Mouse (Mus musculus) kidney, embryonic 14.5 days (tissue): ENCODE data around the gene Sema5b. TPM values are rescaled to one million over a fixed set of nuclear protein-coding genes. Genes with fewer than 3 reads are reported as not detected.

Experiments used
- ATAC-seq: fragments of 200-750 bp; cut with Nextera tagmentation; 2 replicates; pipeline ENCODE4 v1.8.0; 2017; ENCODE audit warnings: moderate number of reproducible peaks, mild to moderate bottlenecking, moderate TSS enrichment, moderate library complexity; ENCODE audit not compliant: low FRiP score, low TSS enrichment
- H3K27ac ChIP-seq: fragments of 300-500 bp; sonication (generic); 2 replicates; pipeline ENCODE4 v1.5.1; 2014; ENCODE audit warnings: low read depth, mild to moderate bottlenecking, low read length, moderate library complexity, mixed read lengths
- H3K27me3 ChIP-seq: fragments of 300-500 bp; sonication (generic); 2 replicates; pipeline ENCODE4 v1.6.1; 2014; ENCODE audit warnings: mild to moderate bottlenecking, low read length; ENCODE audit not compliant: control insufficient read depth, insufficient read depth
- H3K36me3 ChIP-seq: fragments of 300-500 bp; sonication (generic); 2 replicates; pipeline ENCODE4 v1.6.1; 2014; ENCODE audit warnings: low read length, mixed read lengths; ENCODE audit not compliant: control insufficient read depth, insufficient read depth
- H3K4me1 ChIP-seq: fragments of 300-500 bp; sonication (generic); 2 replicates; pipeline ENCODE4 v1.6.1; 2014; ENCODE audit warnings: low read length, mixed read lengths; ENCODE audit not compliant: control insufficient read depth, insufficient read depth
- H3K4me2 ChIP-seq: fragments of 300-500 bp; sonication (generic); replicated peaks from 2 replicates; pipeline ENCODE4 v1.6.1; 2014; ENCODE audit warnings: low read depth, mild to moderate bottlenecking, low read length
- H3K4me3 ChIP-seq: fragments of 300-500 bp; sonication (generic); 2 replicates; pipeline ENCODE4 v1.5.1; 2014; ENCODE audit warnings: mild to moderate bottlenecking, low read length
- H3K9ac ChIP-seq: fragments of 300-500 bp; sonication (generic); 2 replicates; pipeline ENCODE4 v1.6.1; 2014; ENCODE audit warnings: low read depth, mild to moderate bottlenecking, low read length, moderate library complexity
- H3K9me3 ChIP-seq: fragments of 300-500 bp; sonication (generic); 2 replicates; pipeline ENCODE4 v1.6.1; 2016; ENCODE audit warnings: low read length; ENCODE audit not compliant: control insufficient read depth
- WGBS: fragments of 180-500 bp; shearing (Covaris S2); extraction: QIAGEN DNeasy Blood & Tissue Kit; methylation state at CpG from one replicate; pipeline ENCODE4 v1.1.7; 2014; 5-methylcytosine and 5-hydroxymethylcytosine counted together
- polyA plus RNA-seq: library from polyadenylated mRNA; unstranded; fragments of >200 nt; fragmentation: Nextera tagmentation; extraction: Ambion mirVana; gene quantifications from 2 replicates; pipeline ENCODE4 v1.2.1, GENCODE M21; 2014

Sema5b gene
- polyA plus RNA-seq, 1 experiment from 2014 or later = 8.4 TPM

DNA sequence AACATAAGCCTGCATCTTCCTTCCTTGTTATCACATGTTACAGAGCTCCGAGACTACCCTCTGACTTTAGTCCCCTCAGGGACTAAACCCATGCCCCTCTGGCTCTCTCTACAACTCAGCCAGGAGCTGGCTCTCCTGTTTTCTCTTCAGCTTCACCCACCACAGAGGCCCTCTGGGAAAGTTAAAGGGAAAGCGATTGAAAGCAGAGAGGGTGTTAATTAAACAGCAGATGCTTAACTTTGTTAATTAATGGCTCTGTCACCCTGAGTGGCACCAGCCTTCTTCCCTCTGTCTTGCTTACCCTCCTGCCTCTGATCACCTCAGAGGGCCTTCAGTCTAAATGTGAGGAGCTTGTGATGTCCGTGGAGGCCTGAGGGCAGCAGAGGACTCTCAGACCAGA is 67.3 kb downstream of the Sema5b start:
- H3K4me3 ChIP-seq = no peak overlapping the region
- H3K4me2 ChIP-seq = no peak overlapping the region
- no peak for ATAC-seq
- peaks cover 14% of the 10 kb centered on the region; the same call in 1 of the 2 replicates for H3K4me1 ChIP-seq
- H3K9me3 ChIP-seq = no peaks in the 10 kb centered on the region
- WGBS = 38% methylated on average over 3 of the region's 3 CpGs
- H3K27ac ChIP-seq = no peak overlapping the region
- no peaks in the 10 kb centered on the region for H3K27me3 ChIP-seq
- H3K36me3 ChIP-seq = no peaks in the 10 kb centered on the region
- H3K9ac ChIP-seq = no peak overlapping the region

DNA sequence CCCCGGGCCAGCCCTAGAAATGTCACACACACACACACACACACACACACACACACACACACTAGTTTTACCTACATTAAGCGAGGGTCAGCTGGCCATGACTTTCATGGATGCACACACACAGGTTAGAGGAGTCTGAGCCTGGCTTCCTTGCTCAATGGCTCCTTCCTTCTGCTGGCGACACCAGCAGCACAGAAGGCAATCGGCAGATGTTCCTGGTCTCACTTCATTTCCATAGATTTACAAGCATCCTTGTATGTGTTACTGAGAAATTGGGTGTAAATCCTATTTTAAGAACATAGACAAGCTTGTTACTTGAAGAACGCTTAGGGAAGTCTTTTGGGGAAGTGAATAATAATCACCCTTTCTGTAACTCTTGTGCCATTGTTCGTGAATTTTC is 68.6 kb downstream of the Sema5b start:
- Histone ChIP-seq H3K4me3 (no peak overlapping the region), H3K9me3 (no peaks in the 10 kb centered on the region), H3K27me3 (no peaks in the 10 kb centered on the region), H3K27ac (no peak overlapping the region), H3K9ac (no peak overlapping the region), H3K36me3 (no peaks in the 10 kb centered on the region), H3K4me1 (peaks cover 21% of the 10 kb centered on the region), H3K4me2 (no peak overlapping the region)
- 72% methylated on average over 6 of the region's 6 CpGs for WGBS
- ATAC-seq = no peak

DNA sequence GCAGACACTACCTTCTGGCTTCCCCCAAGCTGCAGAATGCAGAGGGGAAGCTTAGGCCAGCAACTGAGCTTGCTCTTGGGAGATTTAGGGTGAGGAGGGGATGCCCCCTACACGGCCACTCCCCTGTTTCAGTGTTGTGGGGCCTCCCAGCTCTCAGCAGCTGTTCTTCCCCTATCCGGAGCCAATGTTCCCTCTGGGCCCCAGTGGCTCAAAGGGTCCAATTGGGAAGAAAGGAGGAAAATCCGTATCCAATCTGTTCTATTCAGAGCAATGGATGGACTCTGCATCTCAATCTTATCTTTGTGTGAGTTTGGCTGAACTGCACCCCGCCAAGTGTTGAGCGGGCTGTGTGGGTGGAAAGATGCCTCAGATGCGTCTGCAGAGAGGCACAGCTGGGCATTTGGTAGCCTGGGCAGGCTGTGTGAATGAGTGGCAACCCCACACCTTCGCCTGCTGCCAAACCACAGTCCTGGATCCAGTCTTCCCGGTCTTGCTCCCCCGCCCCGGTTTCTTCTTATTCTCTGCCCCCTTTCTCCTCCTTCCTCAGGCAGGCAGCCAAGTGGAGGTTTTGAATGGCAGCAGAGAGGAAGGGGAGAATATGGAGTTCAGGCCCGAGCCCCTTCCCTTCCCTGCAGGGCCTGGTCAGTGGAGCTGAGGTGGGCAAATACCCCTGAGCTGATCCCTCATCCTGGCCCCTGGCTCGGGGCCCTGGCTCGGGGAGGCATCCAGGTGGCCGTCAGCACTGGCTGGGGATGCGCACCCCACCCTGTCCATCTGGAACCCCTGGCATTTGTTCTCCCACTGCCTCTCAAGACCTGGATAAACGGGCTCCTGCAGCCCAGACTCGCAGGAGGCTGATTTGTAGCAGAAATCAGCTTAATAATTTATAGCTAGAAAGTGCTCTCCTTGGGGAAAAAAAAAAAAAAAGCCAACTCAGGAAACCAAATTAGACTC is 73.2 kb downstream of the Sema5b start:
- peak overlapping the region; percentile 27; the same call in 1 of the 2 replicates for H3K27ac ChIP-seq
- no peaks in the 10 kb centered on the region for H3K9me3 ChIP-seq
- 46% methylated on average over 17 of the region's 17 CpGs for WGBS
- ATAC-seq = peak; percentile 52; the same call in 1 of the 2 replicates
- H3K9ac ChIP-seq = no peak overlapping the region
- no peaks in the 10 kb centered on the region for H3K27me3 ChIP-seq
- no peak overlapping the region for H3K4me3 ChIP-seq
- H3K4me2 ChIP-seq = peak overlapping the region; percentile 10; the same call in 1 of the 2 replicates
- H3K36me3 ChIP-seq = no peaks in the 10 kb centered on the region
- peaks cover 22% of the 10 kb centered on the region for H3K4me1 ChIP-seq

DNA sequence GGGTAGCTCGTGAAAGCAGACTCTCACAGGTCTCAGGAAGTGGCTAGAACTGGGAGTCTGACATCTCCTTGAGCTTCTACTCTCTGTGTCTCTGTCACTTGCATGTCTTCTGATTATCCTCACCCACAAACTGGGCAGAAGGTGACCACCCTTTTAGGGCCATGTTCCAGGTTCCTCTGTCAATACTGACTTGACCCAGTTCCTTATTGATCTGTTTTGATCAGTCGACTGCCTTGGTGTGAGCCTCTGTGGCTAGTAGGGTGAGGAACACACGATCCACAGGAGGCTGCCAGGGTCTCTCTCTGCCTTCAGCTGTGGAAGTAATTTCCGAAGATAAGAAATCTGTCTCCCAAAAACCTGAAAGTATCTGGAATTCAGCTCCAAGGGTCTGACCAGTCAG is 76.8 kb downstream of the Sema5b start:
- H3K4me2 ChIP-seq = no peak overlapping the region
- WGBS = 83% methylated on average over 4 of the region's 4 CpGs
- no peak for ATAC-seq
- no peak overlapping the region for H3K4me3 ChIP-seq
- no peaks in the 10 kb centered on the region for H3K36me3 ChIP-seq
- H3K9ac ChIP-seq = no peak overlapping the region
- H3K9me3 ChIP-seq = no peaks in the 10 kb centered on the region
- H3K27ac ChIP-seq = no peak overlapping the region
- peaks cover 17% of the 10 kb centered on the region for H3K4me1 ChIP-seq
- no peaks in the 10 kb centered on the region for H3K27me3 ChIP-seq

DNA sequence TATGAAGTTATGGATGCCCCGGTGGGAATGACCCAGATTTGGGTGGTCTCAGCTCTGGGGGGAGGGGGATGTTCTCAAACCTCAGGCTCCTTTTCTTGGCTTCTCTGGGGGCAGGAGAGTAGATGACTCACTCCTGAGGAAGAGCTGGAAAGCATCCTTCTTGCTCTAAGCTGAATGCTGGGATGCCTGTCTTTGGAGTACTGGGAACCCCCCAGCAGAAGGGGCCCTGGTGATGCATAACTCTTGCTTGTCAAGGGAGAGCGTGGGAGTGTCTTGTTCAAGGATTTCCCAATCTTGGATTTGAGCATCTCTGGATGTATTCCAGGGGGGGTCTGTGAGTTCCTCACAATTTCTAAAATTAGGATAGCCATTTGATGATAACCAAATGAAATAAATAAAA is 82.1 kb downstream of the Sema5b start:
- Histone ChIP-seq H3K9me3 (no peaks in the 10 kb centered on the region), H3K9ac (no peak overlapping the region)

DNA sequence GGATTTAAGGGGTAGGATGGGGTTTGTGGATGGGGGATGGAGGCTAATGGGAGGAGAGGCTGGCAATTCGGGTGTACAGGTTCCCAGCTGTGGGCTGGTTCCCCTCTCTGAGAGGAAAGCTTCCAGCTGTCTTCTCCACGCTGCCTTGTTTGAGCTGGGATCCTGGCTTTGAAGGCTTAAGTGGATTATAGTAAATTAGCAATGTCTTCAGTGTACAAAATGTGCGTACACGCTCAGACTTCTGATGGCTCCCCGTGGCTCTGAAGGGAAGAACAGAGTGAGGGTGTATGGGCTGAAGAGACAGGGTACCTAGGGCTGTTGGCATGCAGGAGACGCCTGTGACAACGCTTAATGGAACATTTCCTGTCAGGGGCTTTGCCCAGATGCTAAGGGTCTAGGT is 83.0 kb downstream of the Sema5b start:
- H3K4me1 ChIP-seq = 0 out of 2 replicates have a peak, but pooled peaks cover 3% of the 10 kb centered on the region
- H3K9ac ChIP-seq = no peak overlapping the region
- ATAC-seq = no peak
- no peaks in the 10 kb centered on the region for H3K36me3 ChIP-seq
- H3K4me3 ChIP-seq = no peak overlapping the region
- H3K9me3 ChIP-seq = no peaks in the 10 kb centered on the region
- H3K4me2 ChIP-seq = no peak overlapping the region
- WGBS = 71% methylated on average over 7 of the region's 7 CpGs
- no peak overlapping the region for H3K27ac ChIP-seq
- H3K27me3 ChIP-seq = no peaks in the 10 kb centered on the region

More for the DNA sequence above, 82.1 kb downstream of the Sema5b start:
- Histone ChIP-seq H3K4me1 (0 out of 2 replicates have a peak, but pooled peaks cover 3% of the 10 kb centered on the region), H3K27ac (no peak overlapping the region), H3K4me3 (no peak overlapping the region), H3K36me3 (no peaks in the 10 kb centered on the region), H3K27me3 (no peaks in the 10 kb centered on the region), H3K4me2 (no peak overlapping the region)
- no peak for ATAC-seq
- WGBS = 81% methylated on average over 2 of the region's 2 CpGs

DNA sequence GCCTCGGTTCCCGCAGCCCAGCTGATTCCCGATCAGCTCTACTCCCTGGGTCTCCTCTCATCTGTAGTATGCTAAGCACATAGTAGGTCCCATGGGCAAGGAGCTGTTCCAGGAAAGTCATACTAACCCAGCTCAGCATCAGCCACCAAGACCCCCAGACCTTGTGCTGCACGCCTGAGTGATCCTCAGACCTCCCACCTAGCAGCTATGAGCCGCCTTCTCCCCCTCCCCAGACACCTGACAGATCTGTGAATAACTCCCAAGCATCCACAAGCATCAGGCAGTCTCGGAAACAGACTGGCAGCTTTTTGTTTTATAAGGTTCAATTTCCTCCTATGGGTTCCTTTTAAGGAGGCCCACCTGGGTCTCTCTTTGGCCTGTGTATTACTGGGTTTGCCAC is 83.9 kb downstream of the Sema5b start:
- no peak overlapping the region for H3K27ac ChIP-seq
- no peak for ATAC-seq
- H3K9me3 ChIP-seq = no peaks in the 10 kb centered on the region
- H3K4me2 ChIP-seq = no peak overlapping the region
- no peak overlapping the region for H3K4me3 ChIP-seq
- H3K27me3 ChIP-seq = no peaks in the 10 kb centered on the region
- WGBS = 55% methylated on average over 6 of the region's 6 CpGs
- H3K36me3 ChIP-seq = no peaks in the 10 kb centered on the region
- H3K4me1 ChIP-seq = 0 out of 2 replicates have a peak, but pooled peaks cover 3% of the 10 kb centered on the region
- H3K9ac ChIP-seq = no peak overlapping the region

DNA sequence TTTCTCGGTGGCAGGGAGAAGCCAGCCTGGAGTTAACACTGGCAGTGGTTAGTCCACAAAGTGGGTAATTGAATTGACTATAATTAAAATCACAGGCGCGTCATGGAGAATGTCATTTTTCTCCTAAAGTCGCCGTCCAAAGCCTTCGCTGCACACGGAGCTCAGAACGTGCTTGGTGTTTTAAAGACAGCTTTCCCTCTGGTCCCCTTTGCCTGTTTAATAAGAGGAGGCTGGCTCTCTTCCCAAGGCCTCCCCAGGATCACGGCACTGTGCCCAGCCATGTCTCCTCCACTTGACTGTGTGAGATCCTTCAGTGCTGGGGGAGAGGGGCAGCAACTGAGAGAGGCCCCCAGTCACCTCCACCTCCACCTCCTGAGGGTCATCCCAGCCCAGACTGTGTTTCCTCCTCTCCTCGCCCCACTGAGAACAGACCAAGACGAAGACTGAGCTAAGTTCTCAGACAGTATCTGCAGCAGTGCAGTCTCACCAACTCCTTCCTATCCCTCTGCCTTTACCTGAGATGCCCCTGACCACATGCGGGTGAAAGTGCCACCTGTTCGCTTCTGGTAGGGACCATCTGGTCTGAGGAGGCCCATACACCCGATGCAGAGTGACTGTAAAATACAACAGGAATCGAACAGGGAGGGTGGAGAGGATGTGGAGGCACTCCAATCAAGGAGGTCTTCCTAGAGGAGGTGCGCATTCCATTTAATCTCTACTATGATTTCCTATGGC is 84.5 kb downstream of the Sema5b start:
- Histone ChIP-seq H3K4me3 (no peak overlapping the region), H3K4me2 (no peak overlapping the region), H3K4me1 (0 out of 2 replicates have a peak, but pooled peaks cover 3% of the 10 kb centered on the region), H3K9me3 (no peaks in the 10 kb centered on the region), H3K27me3 (no peaks in the 10 kb centered on the region), H3K36me3 (no peaks in the 10 kb centered on the region), H3K27ac (no peak overlapping the region), H3K9ac (no peak overlapping the region)
- no peak for ATAC-seq
- WGBS = 64% methylated on average over 16 of the region's 16 CpGs
